Mouse (Mus musculus) layer of hippocampus, postnatal 25 days (tissue): ENCODE results near the gene Pate2. TPM values are rescaled to one million over a fixed set of nuclear protein-coding genes. Genes with fewer than 3 reads are reported as not detected.

Experiments
- DNase-seq, 2 experiments: peaks; one replicate each; pipeline ENCODE4 v3.0.0; 2022; ENCODE audit warnings: mixed read lengths in 2 of 2, low spot score in 1 of 2; ENCODE audit errors: extremely low spot score in 1 of 2
- total RNA-seq, 2 experiments: library from RNA; stranded (reverse); gene quantifications; 2 replicates each; pipeline ENCODE4 v1.2.3; 2021

Gene Pate2
- total RNA-seq, 2 experiments from 2014 or later: 0.62 to 1.5 TPM

- DNase-seq: no peak
Observed at GRCm38 (mm10) chr9:35687013-35687412, 116.9 kb downstream of the Pate2 start, which contains the start of gene Pate1. Gene Pate1 (minus strand): TSS chr9:35687390.

- no peak for DNase-seq
Observed at GRCm38 (mm10) chr9:35691924-35692323, 121.8 kb downstream of the Pate2 start.

- DNase-seq: no peak
Observed at GRCm38 (mm10) chr9:35707265-35707664, 137.2 kb downstream of the Pate2 start.

Other genes with a start within 250 kb of the Pate2 start
- 10 to 100 TPM in 1 of 2 experiments, 1 to 10 TPM in 1; 9.5 to 15.8 TPM for gene Cdon, start 149.2 kb upstream of the Pate2 start, total RNA-seq
- gene Gm1113, start 52.0 kb upstream of the Pate2 start, total RNA-seq: not detected
- 10 to 100 TPM; 14.1 to 14.9 TPM for gene Ddx25, start 11.8 kb upstream of the Pate2 start, total RNA-seq
- 10 to 100 TPM; 11.3 to 12.0 TPM for gene Pus3, start 11.7 kb upstream of the Pate2 start, total RNA-seq
- gene Hyls1, start 114 bp downstream of the Pate2 start, total RNA-seq: 10 to 100 TPM; 12.9 to 13.1 TPM
- gene Pate4, start 41.7 kb downstream of the Pate2 start, total RNA-seq: not detected
- gene Pate3, start 77.9 kb downstream of the Pate2 start, total RNA-seq: not detected
- not detected for gene Pate1, start 117.1 kb downstream of the Pate2 start, total RNA-seq
- not detected for gene Gm17677, start 170.8 kb downstream of the Pate2 start, total RNA-seq
- not detected for gene Gm17727, start 207.8 kb downstream of the Pate2 start, total RNA-seq
- gene Gm27235, start 219.8 kb downstream of the Pate2 start, total RNA-seq: not detected
- not detected for gene D730048I06Rik, start 219.8 kb downstream of the Pate2 start, total RNA-seq